Mouse (Mus musculus) limb, embryonic 14.5 days (tissue): Measurements from ENCODE around the gene Zbtb22. TPM values are rescaled to one million over a fixed set of nuclear protein-coding genes. Genes with fewer than 3 reads are reported as not detected.

ENCODE experiments used
- ATAC-seq: fragments of 200-750 bp; cut with Nextera tagmentation; 2 replicates; pipeline ENCODE4 v1.8.0; 2017; ENCODE audit warnings: low read depth, moderate number of reproducible peaks, moderate TSS enrichment; ENCODE audit not compliant: low FRiP score
- DNase-seq: peaks from one replicate; pipeline ENCODE4 v3.0.0-alpha.2; 2015; ENCODE audit warnings: low spot score
- H3K27ac ChIP-seq: fragments of 300-500 bp; sonication (generic); replicated peaks from 2 replicates; pipeline ENCODE4 v1.5.1; 2014; ENCODE audit warnings: low read depth, mild to moderate bottlenecking, low read length, moderate library complexity, mixed read lengths
- H3K27me3 ChIP-seq: fragments of 300-500 bp; sonication (generic); 2 replicates; pipeline ENCODE4 v1.6.1; 2014; ENCODE audit warnings: low read length, mixed read lengths; ENCODE audit not compliant: control insufficient read depth, insufficient read depth
- H3K36me3 ChIP-seq: fragments of 300-500 bp; sonication (generic); 2 replicates; pipeline ENCODE4 v1.6.1; 2014; ENCODE audit warnings: mild to moderate bottlenecking, low read length, moderate library complexity, mixed read lengths; ENCODE audit not compliant: control insufficient read depth, insufficient read depth
- H3K4me1 ChIP-seq: fragments of 300-500 bp; sonication (generic); 2 replicates; pipeline ENCODE4 v1.6.1; 2014; ENCODE audit warnings: antibody characterized with exemption, low read length, mixed read lengths; ENCODE audit not compliant: control insufficient read depth, insufficient read depth
- H3K4me2 ChIP-seq: fragments of 300-500 bp; sonication (generic); replicated peaks from 2 replicates; pipeline ENCODE4 v1.6.1; 2014; ENCODE audit warnings: low read depth, mild to moderate bottlenecking, low read length, moderate library complexity; ENCODE audit not compliant: severe bottlenecking
- H3K4me3 ChIP-seq: fragments of 300-500 bp; sonication (generic); replicated peaks from 2 replicates; pipeline ENCODE4 v1.5.1; 2014; ENCODE audit warnings: low read length
- H3K9ac ChIP-seq: fragments of 300-500 bp; sonication (generic); 2 replicates; pipeline ENCODE4 v1.6.1; 2014; ENCODE audit warnings: mild to moderate bottlenecking, low read depth, low read length, moderate library complexity; ENCODE audit not compliant: severe bottlenecking
- H3K9me3 ChIP-seq: fragments of 300-500 bp; sonication (generic); 2 replicates; pipeline ENCODE4 v1.6.1; 2016; ENCODE audit warnings: low read length; ENCODE audit not compliant: control insufficient read depth
- POLR2A ChIP-seq: fragments of 200-500 bp; IDR thresholded peaks from 2 replicates; pipeline ENCODE4 v1.8.0; 2012; ENCODE audit warnings: inconsistent platforms, mild to moderate bottlenecking, moderate library complexity, borderline replicate concordance; ENCODE audit not compliant: insufficient read depth, insufficient read length; ENCODE audit errors: extremely low read depth
- WGBS: fragments of 180-500 bp; shearing (Covaris S2); extraction: QIAGEN DNeasy Blood & Tissue Kit; methylation state at CpG from one replicate; pipeline ENCODE4 v1.1.7; 2014; 5-methylcytosine and 5-hydroxymethylcytosine counted together
- polyA plus RNA-seq, 2 experiments: library from polyadenylated mRNA; depleted of rRNA in 1 of 2; stranded (reverse) in 1 of 2; unstranded in 1 of 2; fragments of >200 nt; fragmentation: Nextera tagmentation in 1 of 2; extraction: Ambion mirVana in 1 of 2; gene quantifications; 2 replicates each; pipeline versions ENCODE4 v1.2.1 to v1.2.3; 2012 to 2014

Zbtb22 gene
- polyA plus RNA-seq, 2 experiments: 10.8 to 27.9 TPM

DNA sequence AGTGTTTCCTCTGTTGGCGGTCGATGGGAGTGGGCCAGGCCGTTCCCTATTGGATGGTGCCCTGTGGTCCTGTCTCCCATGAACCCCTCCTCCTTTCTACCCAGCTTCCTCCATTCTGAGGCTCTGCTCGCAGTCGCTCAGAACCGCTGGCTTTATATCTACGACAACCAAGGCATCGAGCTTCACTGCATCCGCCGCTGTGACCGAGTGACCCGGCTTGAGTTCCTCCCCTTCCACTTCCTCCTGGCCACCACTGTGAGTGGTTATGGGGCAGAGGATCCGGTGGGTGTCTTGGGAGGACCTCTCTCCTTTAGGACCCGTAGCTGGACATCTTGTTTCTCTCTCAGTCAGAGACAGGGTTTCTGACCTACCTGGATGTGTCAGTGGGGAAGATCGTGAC, 27.8 kb downstream of the Zbtb22 start:
- peaks cover 60% of the 10 kb centered on the region for H3K36me3 ChIP-seq
- no peaks in the 10 kb centered on the region for H3K27me3 ChIP-seq
- no peak overlapping the region for H3K9ac ChIP-seq
- DNase-seq: no peak
- H3K9me3 ChIP-seq: no peaks in the 10 kb centered on the region
- no peak overlapping the region for H3K4me3 ChIP-seq
- no peak overlapping the region for H3K4me2 ChIP-seq
- TF ChIP-seq POLR2A: no peak
- no peak overlapping the region for H3K27ac ChIP-seq
- H3K4me1 ChIP-seq: peaks cover 13% of the 10 kb centered on the region
- WGBS: 92% methylated on average over 15 of the region's 15 CpGs
- no peak for ATAC-seq

- H3K4me2 ChIP-seq: no peak overlapping the region
- no peak overlapping the region for H3K9ac ChIP-seq
- H3K36me3 ChIP-seq: peaks cover 77% of the 10 kb centered on the region
- H3K4me3 ChIP-seq: no peak overlapping the region
- peaks cover 14% of the 10 kb centered on the region for H3K4me1 ChIP-seq
- WGBS: 92% methylated on average over 10 of the region's 10 CpGs
- no peak overlapping the region for H3K27ac ChIP-seq
- no peak for ATAC-seq
- H3K9me3 ChIP-seq: no peaks in the 10 kb centered on the region
- no peak for DNase-seq
- no peak for TF ChIP-seq POLR2A
- no peaks in the 10 kb centered on the region for H3K27me3 ChIP-seq
Observed at GRCm38 (mm10) chr17:33947430-33948089, 31.9 kb downstream of the Zbtb22 start.

- H3K27me3 ChIP-seq: no peaks in the 10 kb centered on the region
- peaks cover 21% of the 10 kb centered on the region for H3K4me1 ChIP-seq
- TF ChIP-seq POLR2A: no peak
- H3K4me3 ChIP-seq: no peak overlapping the region
- ATAC-seq (no peak), DNase-seq (no peak)
- WGBS: 84% methylated on average over 22 of the region's 22 CpGs
- H3K27ac ChIP-seq: no peak overlapping the region
- H3K9me3 ChIP-seq: no peaks in the 10 kb centered on the region
- H3K36me3 ChIP-seq: peaks cover 79% of the 10 kb centered on the region
- H3K4me2 ChIP-seq: no peak overlapping the region
- H3K9ac ChIP-seq: no peak overlapping the region
Observed at GRCm38 (mm10) chr17:33948090-33948904, 32.6 kb downstream of the Zbtb22 start.

- H3K4me3 ChIP-seq: no peak overlapping the region
- H3K4me2 ChIP-seq: no peak overlapping the region
- H3K27ac ChIP-seq: no peak overlapping the region
- no peak for ATAC-seq
- no peak overlapping the region for H3K9ac ChIP-seq
- no peak for DNase-seq
- peaks cover 80% of the 10 kb centered on the region for H3K36me3 ChIP-seq
- no peaks in the 10 kb centered on the region for H3K9me3 ChIP-seq
- WGBS: 92% methylated on average over 19 of the region's 19 CpGs
- TF ChIP-seq POLR2A: no peak
- peaks cover 25% of the 10 kb centered on the region for H3K4me1 ChIP-seq
- no peaks in the 10 kb centered on the region for H3K27me3 ChIP-seq
Observed at GRCm38 (mm10) chr17:33948905-33949537, 33.3 kb downstream of the Zbtb22 start.

DNA sequence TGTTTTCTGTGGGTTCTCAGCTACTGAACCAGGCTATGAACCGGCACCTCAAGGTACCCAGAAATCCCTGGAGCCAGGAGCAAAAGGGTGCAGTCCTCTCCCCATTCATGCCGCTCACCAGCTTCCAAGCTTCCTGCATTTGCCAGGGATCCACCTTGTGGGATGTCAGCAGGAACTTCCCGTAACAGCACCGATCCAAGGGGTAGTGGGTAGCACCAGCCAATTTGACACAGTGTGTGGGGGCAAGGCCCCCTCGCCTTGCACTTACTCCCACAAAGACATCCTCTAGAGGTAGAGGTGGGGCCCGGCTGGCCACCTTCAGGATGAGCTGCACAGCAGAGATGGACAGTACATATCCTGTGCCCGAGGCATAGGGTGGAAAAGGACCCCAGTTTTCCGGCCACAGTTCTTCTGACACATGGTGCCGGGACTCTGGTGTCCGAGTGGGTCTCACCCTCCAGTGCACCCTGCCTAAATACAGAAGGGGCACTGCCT, 34.5 kb downstream of the Zbtb22 start:
- Histone ChIP-seq H3K9ac (peak overlapping the region; percentile 63), H3K27ac (peak overlapping the region; percentile 88), H3K27me3 (no peaks in the 10 kb centered on the region), H3K4me3 (peak overlapping the region; percentile 43), H3K4me2 (peak overlapping the region; percentile 85), H3K4me1 (peaks cover 32% of the 10 kb centered on the region), H3K9me3 (no peaks in the 10 kb centered on the region), H3K36me3 (peaks cover 76% of the 10 kb centered on the region)
- ATAC-seq (no peak), DNase-seq (no peak)
- 77% methylated on average over 10 of the region's 10 CpGs for WGBS
- no peak for TF ChIP-seq POLR2A
